Mouse (Mus musculus) ES-Bruce4 (cell line): ENCODE results near the gene Ppm1h. TPM values are rescaled to one million over a fixed set of nuclear protein-coding genes. Genes with fewer than 3 reads are reported as not detected.

Experiments used
- H3K27ac ChIP-seq: 2 replicates; pipeline ENCODE4 v1.5.1; 2012; ENCODE audit warnings: low read length, inconsistent platforms; ENCODE audit not compliant: insufficient read depth
- H3K27me3 ChIP-seq: 2 replicates; pipeline ENCODE4 v1.6.1; 2012; ENCODE audit warnings: mild to moderate bottlenecking, low read length, inconsistent platforms; ENCODE audit not compliant: control insufficient read depth, poor library complexity, insufficient read depth, severe bottlenecking
- H3K36me3 ChIP-seq: 2 replicates; pipeline ENCODE4 v1.6.1; 2012; ENCODE audit warnings: inconsistent platforms, mild to moderate bottlenecking, low read length, moderate library complexity; ENCODE audit not compliant: control insufficient read depth, poor library complexity, insufficient read depth, severe bottlenecking
- H3K4me1 ChIP-seq: one replicate; pipeline ENCODE4 v1.8.1; 2011; ENCODE audit warnings: low read length; ENCODE audit not compliant: control insufficient read depth, insufficient read depth
- H3K4me3 ChIP-seq: 2 replicates; pipeline ENCODE4 v1.5.1; 2011; ENCODE audit warnings: low read depth, mild to moderate bottlenecking, low read length
- H3K9ac ChIP-seq: 2 replicates; pipeline ENCODE4 v1.6.1; 2012; ENCODE audit warnings: low read depth, mild to moderate bottlenecking, inconsistent platforms; ENCODE audit not compliant: poor library complexity, severe bottlenecking
- H3K9me3 ChIP-seq: replicated peaks from 2 replicates; pipeline ENCODE4 v1.6.1; 2012; ENCODE audit warnings: mild to moderate bottlenecking, low read length, inconsistent platforms; ENCODE audit not compliant: control insufficient read depth, poor library complexity, insufficient read depth, severe bottlenecking
- CTCF ChIP-seq: IDR thresholded peaks from one replicate; pipeline ENCODE4 v1.8.1; 2011; ENCODE audit warnings: low read depth, low read length
- EP300 ChIP-seq: IDR thresholded peaks from 2 replicates; pipeline ENCODE4 v1.6.1; 2011; ENCODE audit warnings: low read depth, low read length; ENCODE audit not compliant: insufficient read depth
- POLR2A ChIP-seq: IDR thresholded peaks from one replicate; pipeline ENCODE4 v1.8.1; 2011; ENCODE audit warnings: low read length; ENCODE audit not compliant: insufficient read depth
- polyA plus RNA-seq: library from polyadenylated mRNA; stranded (reverse); fragments of >200 nt; gene quantifications from 2 replicates; pipeline ENCODE4 v1.2.4, GENCODE M21; 2011; ENCODE audit warnings: low read depth; ENCODE audit not compliant: missing spikeins, insufficient read depth, insufficient read length

The Ppm1h gene
- polyA plus RNA-seq, 1 experiment, result 8.7 TPM

GRCm38 (mm10) chr10:122693158-122693777, 14.7 kb downstream of the Ppm1h start:
- no peak overlapping the region for H3K4me3 ChIP-seq
- H3K27ac ChIP-seq, result no peak overlapping the region
- no peaks in the 10 kb centered on the region for H3K36me3 ChIP-seq
- no peaks in the 10 kb centered on the region; the same call in 1 of the 2 replicates for H3K27me3 ChIP-seq
- H3K9ac ChIP-seq, result no peak overlapping the region
- H3K9me3 ChIP-seq, result no peaks in the 10 kb centered on the region
- no peaks in the 10 kb centered on the region for H3K4me1 ChIP-seq
- TF ChIP-seq EP300, result no peak
- TF ChIP-seq CTCF, result no peak
- TF ChIP-seq POLR2A, result no peak

- TF ChIP-seq CTCF (no peak), EP300 (no peak)
- H3K27me3 ChIP-seq, result no peaks in the 10 kb centered on the region; the same call in 1 of the 2 replicates
- no peaks in the 10 kb centered on the region for H3K36me3 ChIP-seq
- H3K4me1 ChIP-seq, result no peaks in the 10 kb centered on the region
- H3K4me3 ChIP-seq, result no peak overlapping the region
- H3K27ac ChIP-seq, result no peak overlapping the region
- H3K9me3 ChIP-seq, result no peaks in the 10 kb centered on the region
- H3K9ac ChIP-seq, result no peak overlapping the region
Observed at GRCm38 (mm10) chr10:122693911-122694618, 15.5 kb downstream of the Ppm1h start.

- TF ChIP-seq POLR2A (no peak), CTCF (no peak), EP300 (no peak)
- no peak overlapping the region for H3K9ac ChIP-seq
- H3K27me3 ChIP-seq, result no peaks in the 10 kb centered on the region
- H3K27ac ChIP-seq, result no peak overlapping the region
- no peaks in the 10 kb centered on the region for H3K4me1 ChIP-seq
- no peaks in the 10 kb centered on the region for H3K36me3 ChIP-seq
- no peaks in the 10 kb centered on the region for H3K9me3 ChIP-seq
- no peak overlapping the region for H3K4me3 ChIP-seq
Observed at GRCm38 (mm10) chr10:122696335-122696734, 17.8 kb downstream of the Ppm1h start.

GRCm38 (mm10) chr10:122698347-122698746, 19.8 kb downstream of the Ppm1h start:
- H3K27me3 ChIP-seq, result no peaks in the 10 kb centered on the region
- no peaks in the 10 kb centered on the region for H3K36me3 ChIP-seq
- no peaks in the 10 kb centered on the region for H3K9me3 ChIP-seq
- H3K9ac ChIP-seq, result no peak overlapping the region
- TF ChIP-seq POLR2A, result no peak
- TF ChIP-seq EP300, result no peak
- no peak for TF ChIP-seq CTCF
- no peak overlapping the region for H3K27ac ChIP-seq
- no peaks in the 10 kb centered on the region for H3K4me1 ChIP-seq
- H3K4me3 ChIP-seq, result no peak overlapping the region

GRCm38 (mm10) chr10:122704901-122705300, 26.3 kb downstream of the Ppm1h start:
- Histone ChIP-seq H3K27ac (no peak overlapping the region), H3K36me3 (no peaks in the 10 kb centered on the region), H3K9me3 (no peaks in the 10 kb centered on the region), H3K9ac (no peak overlapping the region), H3K4me3 (no peak overlapping the region), H3K27me3 (no peaks in the 10 kb centered on the region), H3K4me1 (no peaks in the 10 kb centered on the region)
- TF ChIP-seq CTCF (no peak), EP300 (no peak), POLR2A (no peak)

GRCm38 (mm10) chr10:122705457-122705856, 26.9 kb downstream of the Ppm1h start:
- TF ChIP-seq POLR2A (no peak), CTCF (no peak), EP300 (no peak)
- H3K4me3 ChIP-seq, result no peak overlapping the region
- H3K27me3 ChIP-seq, result no peaks in the 10 kb centered on the region
- H3K4me1 ChIP-seq, result no peaks in the 10 kb centered on the region
- no peak overlapping the region for H3K9ac ChIP-seq
- no peaks in the 10 kb centered on the region for H3K9me3 ChIP-seq
- H3K27ac ChIP-seq, result no peak overlapping the region
- no peaks in the 10 kb centered on the region for H3K36me3 ChIP-seq
